Mouse (Mus musculus) lung, adult 10 weeks (tissue): ENCODE data around the gene 7530416G11Rik. TPM values are rescaled to one million over a fixed set of nuclear protein-coding genes. Genes with fewer than 3 reads are reported as not detected.

Source experiments
- polyA plus RNA-seq: library from polyadenylated mRNA; stranded (reverse); fragments of 350-450 nt; fragmentation: Illumina TruSeq; extraction: RNeasy Lipid Tissue Mini Kit (QIAGEN cat#74804); gene quantifications from one replicate; pipeline ENCODE4 v1.2.3, GENCODE M21; 2014; ENCODE audit warnings: low read depth, low replicate concordance; ENCODE audit not compliant: insufficient read depth

Gene 7530416G11Rik
- polyA plus RNA-seq, result not detected

GRCm38 (mm10) chr15:85503127-85503526, at the start of gene 7530416G11Rik:
Gene 7530416G11Rik, minus strand, starts transcription at chr15:85503227.

Other genes with a start within 250 kb of the 7530416G11Rik start
- gene Atxn10, start 167.0 kb downstream of the 7530416G11Rik start, polyA plus RNA-seq, result 102 TPM
- 1.8 TPM for gene Wnt7b, start 79.2 kb upstream of the 7530416G11Rik start, polyA plus RNA-seq
- gene Ppara, start 231.8 kb upstream of the 7530416G11Rik start, polyA plus RNA-seq, result 2.1 TPM